Mouse (Mus musculus): ENCODE measurements around the gene Sertad4. TPM values are rescaled to one million over a fixed set of nuclear protein-coding genes. Genes with fewer than 3 reads are reported as not detected.

The Sertad4 gene
- total RNA-seq (2014; rRNA removed) (9.2 and 10.9 TPM in 2 replicates), polyA plus RNA-seq (2015; fragmentation: Nextera tagmentation; extraction: Ambion mirVana) (18.6 and 19.8 TPM in 2 replicates)

GRCm38 (mm10) chr1:192855474-192856230 lies at the start of gene Sertad4:
Sertad4 (minus strand) TSS chr1:192855756.
- peak; percentile 75 for DNase-seq (ENCODE audit: low spot score)
- Histone ChIP-seq H3K27ac (ENCODE audit: low read depth, low read length) (peak within 1 kb of the TSS; percentile 85), H3K36me3 (ENCODE audit: insufficient read depth, low read length) (no peaks in the 10 kb centered on the region), H3K27me3 (ENCODE audit: insufficient read depth, low read length) (no peaks in the 10 kb centered on the region), H3K9me3 (ENCODE audit: low read length) (no peaks in the 10 kb centered on the region), H3K4me2 (ENCODE audit: low read depth, low read length, poor library complexity, severe bottlenecking) (peak within 1 kb of the TSS; percentile 94), H3K4me3 (ENCODE audit: low read depth, low read length) (peak within 1 kb of the TSS; percentile 88), H3K9ac (replicated peaks; ENCODE audit: low read length, poor library complexity, severe bottlenecking) (peak within 1 kb of the TSS; percentile 89), H3K4me1 (ENCODE audit: insufficient read depth, low read length) (peaks cover 17% of the 10 kb centered on the region)
- ATAC-seq (ENCODE audit: low FRiP score): peak; percentile 53
- WGBS: 0% methylated on average over 52 of the region's 75 CpGs
- no peak for TF ChIP-seq CTCF (IDR thresholded peaks at IDR 0.05)

- 62% methylated on average over 2 of the region's 2 CpGs for WGBS
- H3K36me3 ChIP-seq (ENCODE audit: insufficient read depth, low read length): peaks cover 3% of the 10 kb centered on the region
- H3K9me3 ChIP-seq (ENCODE audit: low read length): no peaks in the 10 kb centered on the region
- H3K4me2 ChIP-seq (ENCODE audit: low read depth, low read length, poor library complexity, severe bottlenecking): no peak overlapping the region
- no peak for DNase-seq (ENCODE audit: low spot score)
- H3K27me3 ChIP-seq (ENCODE audit: insufficient read depth, low read length): no peaks in the 10 kb centered on the region
- no peak overlapping the region for H3K27ac ChIP-seq (ENCODE audit: low read depth, low read length)
- H3K9ac ChIP-seq (replicated peaks; ENCODE audit: low read length, poor library complexity, severe bottlenecking): no peak overlapping the region
- no peak overlapping the region for H3K4me3 ChIP-seq (ENCODE audit: low read depth, low read length)
- ATAC-seq (ENCODE audit: low FRiP score): no peak
- TF ChIP-seq CTCF (IDR thresholded peaks at IDR 0.05): no peak
- no peaks in the 10 kb centered on the region for H3K4me1 ChIP-seq (ENCODE audit: insufficient read depth, low read length)
These were observed 46.0 kb upstream of the Sertad4 start for GRCm38 (mm10) chr1:192901516-192901915.

GRCm38 (mm10) chr1:192900913-192901312 lies 45.4 kb upstream of the Sertad4 start:
- TF ChIP-seq CTCF (IDR thresholded peaks at IDR 0.05): no peak
- 86% methylated on average over 3 of the region's 3 CpGs for WGBS

GRCm38 (mm10) chr1:192898742-192899141 lies 43.2 kb upstream of the Sertad4 start:
- H3K27me3 ChIP-seq (ENCODE audit: insufficient read depth, low read length): no peaks in the 10 kb centered on the region
- ATAC-seq (ENCODE audit: low FRiP score): no peak
- no peak overlapping the region for H3K27ac ChIP-seq (ENCODE audit: low read depth, low read length)
- H3K9me3 ChIP-seq (ENCODE audit: low read length): no peaks in the 10 kb centered on the region
- H3K4me2 ChIP-seq (ENCODE audit: low read depth, low read length, poor library complexity, severe bottlenecking): no peak overlapping the region
- no peak for TF ChIP-seq CTCF (IDR thresholded peaks at IDR 0.05)
- H3K4me1 ChIP-seq (ENCODE audit: insufficient read depth, low read length): no peaks in the 10 kb centered on the region
- WGBS: 19% methylated on average over 2 of the region's 2 CpGs
- H3K4me3 ChIP-seq (ENCODE audit: low read depth, low read length): no peak overlapping the region
- peaks cover 8% of the 10 kb centered on the region for H3K36me3 ChIP-seq (ENCODE audit: insufficient read depth, low read length)
- DNase-seq (ENCODE audit: low spot score): no peak
- H3K9ac ChIP-seq (replicated peaks; ENCODE audit: low read length, poor library complexity, severe bottlenecking): no peak overlapping the region

More at GRCm38 (mm10) chr1:192900913-192901312, 45.4 kb upstream of the Sertad4 start:
- Histone ChIP-seq H3K36me3 (ENCODE audit: insufficient read depth, low read length) (peaks cover 8% of the 10 kb centered on the region), H3K4me3 (ENCODE audit: low read depth, low read length) (no peak overlapping the region), H3K9ac (replicated peaks; ENCODE audit: low read length, poor library complexity, severe bottlenecking) (no peak overlapping the region), H3K27ac (ENCODE audit: low read depth, low read length) (no peak overlapping the region), H3K27me3 (ENCODE audit: insufficient read depth, low read length) (no peaks in the 10 kb centered on the region), H3K9me3 (ENCODE audit: low read length) (no peaks in the 10 kb centered on the region), H3K4me2 (ENCODE audit: low read depth, low read length, poor library complexity, severe bottlenecking) (no peak overlapping the region), H3K4me1 (ENCODE audit: insufficient read depth, low read length) (no peaks in the 10 kb centered on the region)
- DNase-seq (ENCODE audit: low spot score) (no peak), ATAC-seq (ENCODE audit: low FRiP score) (no peak)

GRCm38 (mm10) chr1:192897218-192897617 lies 41.7 kb upstream of the Sertad4 start:
- Histone ChIP-seq H3K9me3 (ENCODE audit: low read length) (no peaks in the 10 kb centered on the region), H3K9ac (replicated peaks; ENCODE audit: low read length, poor library complexity, severe bottlenecking) (no peak overlapping the region), H3K27ac (ENCODE audit: low read depth, low read length) (no peak overlapping the region), H3K27me3 (ENCODE audit: insufficient read depth, low read length) (no peaks in the 10 kb centered on the region), H3K4me2 (ENCODE audit: low read depth, low read length, poor library complexity, severe bottlenecking) (no peak overlapping the region), H3K4me1 (ENCODE audit: insufficient read depth, low read length) (no peaks in the 10 kb centered on the region), H3K4me3 (ENCODE audit: low read depth, low read length) (no peak overlapping the region), H3K36me3 (ENCODE audit: insufficient read depth, low read length) (peaks cover 8% of the 10 kb centered on the region)
- DNase-seq (ENCODE audit: low spot score) (no peak), ATAC-seq (ENCODE audit: low FRiP score) (no peak)
- peak; percentile 26 for TF ChIP-seq CTCF (IDR thresholded peaks at IDR 0.05)
- WGBS: 68% methylated on average over 10 of the region's 10 CpGs

GRCm38 (mm10) chr1:192896076-192896475 lies 40.5 kb upstream of the Sertad4 start:
- H3K27me3 ChIP-seq (ENCODE audit: insufficient read depth, low read length): no peaks in the 10 kb centered on the region
- H3K9ac ChIP-seq (replicated peaks; ENCODE audit: low read length, poor library complexity, severe bottlenecking): no peak overlapping the region
- H3K4me3 ChIP-seq (ENCODE audit: low read depth, low read length): no peak overlapping the region
- no peak overlapping the region for H3K27ac ChIP-seq (ENCODE audit: low read depth, low read length)
- whole genome bisulfite sequencing: 92% methylated on average over 3 of the region's 3 CpGs
- H3K4me1 ChIP-seq (ENCODE audit: insufficient read depth, low read length): no peaks in the 10 kb centered on the region
- H3K9me3 ChIP-seq (ENCODE audit: low read length): no peaks in the 10 kb centered on the region
- H3K36me3 ChIP-seq (ENCODE audit: insufficient read depth, low read length): peaks cover 8% of the 10 kb centered on the region
- DNase-seq (ENCODE audit: low spot score): no peak
- no peak for TF ChIP-seq CTCF (IDR thresholded peaks at IDR 0.05)
- no peak for ATAC-seq (ENCODE audit: low FRiP score)
- H3K4me2 ChIP-seq (ENCODE audit: low read depth, low read length, poor library complexity, severe bottlenecking): no peak overlapping the region
